Mouse (Mus musculus) G1E (cell line): Measurements from ENCODE around the gene Ccdc170.

Experiments used
- CTCF ChIP-seq: IDR thresholded peaks from 2 replicates; pipeline ENCODE4 v1.5.1; 2012; ENCODE audit warnings: low read depth, low read length, inconsistent platforms, mixed read lengths
- GATA1 ChIP-seq: IDR thresholded peaks from 2 replicates; pipeline ENCODE4 v1.6.1; 2012; ENCODE audit warnings: borderline replicate concordance, low read length, inconsistent platforms, mixed read lengths

GRCm38 (mm10) chr10:4517614-4518013, 35.3 kb downstream of the Ccdc170 start:
- no peak for TF ChIP-seq GATA1
- no peak for TF ChIP-seq CTCF
